Mouse (Mus musculus) hindbrain, embryonic 10.5 days (tissue): ENCODE measurements around the gene Wnt10a. TPM values are rescaled to one million over a fixed set of nuclear protein-coding genes. Genes with fewer than 3 reads are reported as not detected.
"Not testable (repeated sequence)": the region's sequence is repeated elsewhere in the genome, so short reads cannot be mapped to it uniquely, and the experiment has no call there.

Experiments used
- DNase-seq: peaks from one replicate; pipeline ENCODE4 v3.0.0-alpha.2; 2017; ENCODE audit warnings: low spot score
- H3K27ac ChIP-seq: fragments of 300-500 bp; sonication (generic); 2 replicates; pipeline ENCODE4 v1.5.1; 2016; ENCODE audit warnings: mild to moderate bottlenecking, moderate library complexity
- H3K27me3 ChIP-seq: fragments of 300-500 bp; sonication (generic); 2 replicates; pipeline ENCODE4 v1.6.1; 2016; ENCODE audit warnings: mild to moderate bottlenecking; ENCODE audit not compliant: poor library complexity, insufficient read depth, severe bottlenecking
- H3K36me3 ChIP-seq: fragments of 300-500 bp; sonication (generic); 2 replicates; pipeline ENCODE4 v1.6.1; 2016; ENCODE audit warnings: mild to moderate bottlenecking, moderate library complexity
- H3K4me1 ChIP-seq: fragments of 300-500 bp; sonication (generic); replicated peaks from 2 replicates; pipeline ENCODE4 v1.6.1; 2016; ENCODE audit warnings: mild to moderate bottlenecking
- H3K4me3 ChIP-seq: fragments of 300-500 bp; sonication (generic); 2 replicates; pipeline ENCODE4 v1.5.1; 2016; ENCODE audit warnings: mild to moderate bottlenecking, moderate library complexity
- H3K9me3 ChIP-seq: fragments of 300-500 bp; sonication (generic); 2 replicates; pipeline ENCODE4 v1.6.1; 2016; ENCODE audit warnings: mild to moderate bottlenecking, moderate library complexity
- WGBS: fragments of 180-500 bp; shearing (Covaris S2); methylation state at CpG from one replicate; pipeline ENCODE4 v1.1.7; 2016; 5-methylcytosine and 5-hydroxymethylcytosine counted together
- polyA plus RNA-seq: library from polyadenylated mRNA; unstranded; fragments of >200 nt; fragmentation: Nextera tagmentation; extraction: Ambion mirVana; gene quantifications from 2 replicates; pipeline ENCODE4 v1.2.1, GENCODE M21; 2016

The Wnt10a gene
- polyA plus RNA-seq, 1 experiment from 2014 or later: 1.6 TPM

DNA sequence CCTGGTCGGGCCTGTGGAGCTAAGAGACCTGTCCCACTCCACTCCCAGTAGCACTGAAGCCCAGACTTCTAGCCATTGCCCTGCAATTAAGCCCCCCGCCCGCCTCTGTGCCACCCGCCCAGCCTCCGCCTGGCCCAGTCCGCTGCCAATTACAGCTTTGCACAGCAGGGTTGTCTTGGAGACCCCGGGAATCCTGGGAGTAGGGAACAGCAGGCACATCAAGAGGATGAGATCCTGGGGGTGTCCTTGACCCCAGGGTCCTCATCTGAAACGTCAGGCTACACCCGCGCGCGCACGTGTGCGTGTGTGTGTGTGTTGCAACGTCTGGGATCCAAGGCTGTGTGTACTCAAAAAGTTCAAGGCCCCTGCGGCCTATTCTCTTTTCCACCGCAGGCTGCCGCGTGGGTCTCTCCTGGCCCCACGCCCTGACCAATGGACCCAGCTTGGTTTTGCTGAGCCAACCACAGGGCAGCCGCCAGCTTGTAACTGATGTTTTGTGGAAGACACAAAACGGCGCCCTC is 16.3 kb downstream of the Wnt10a start:
- H3K4me3 ChIP-seq: peak overlapping the region; percentile 48
- peak overlapping the region; percentile 69 for H3K27ac ChIP-seq
- peaks cover 60% of the 10 kb centered on the region for H3K4me1 ChIP-seq
- peak; percentile 43 for DNase-seq
- no peaks in the 10 kb centered on the region for H3K9me3 ChIP-seq
- peaks cover 97% of the 10 kb centered on the region for H3K27me3 ChIP-seq
- H3K36me3 ChIP-seq: no peaks in the 10 kb centered on the region
- WGBS: 2% methylated on average over 23 of the region's 23 CpGs

GRCm38 (mm10) chr1:74808078-74808477 is 16.8 kb downstream of the Wnt10a start:
- peak overlapping the region; percentile 48; the same call in 1 of the 2 replicates for H3K4me3 ChIP-seq
- peaks cover 55% of the 10 kb centered on the region for H3K4me1 ChIP-seq
- under 1% methylated on average over 16 of the region's 16 CpGs for WGBS
- H3K36me3 ChIP-seq: no peaks in the 10 kb centered on the region
- H3K27ac ChIP-seq: no peak overlapping the region; the same call in 1 of the 2 replicates
- peak; percentile 95 for DNase-seq
- peaks cover 97% of the 10 kb centered on the region for H3K27me3 ChIP-seq
- no peaks in the 10 kb centered on the region for H3K9me3 ChIP-seq

GRCm38 (mm10) chr1:74809007-74809406 is 17.7 kb downstream of the Wnt10a start:
- Histone ChIP-seq H3K36me3 (no peaks in the 10 kb centered on the region), H3K27me3 (peaks cover 95% of the 10 kb centered on the region)

DNA sequence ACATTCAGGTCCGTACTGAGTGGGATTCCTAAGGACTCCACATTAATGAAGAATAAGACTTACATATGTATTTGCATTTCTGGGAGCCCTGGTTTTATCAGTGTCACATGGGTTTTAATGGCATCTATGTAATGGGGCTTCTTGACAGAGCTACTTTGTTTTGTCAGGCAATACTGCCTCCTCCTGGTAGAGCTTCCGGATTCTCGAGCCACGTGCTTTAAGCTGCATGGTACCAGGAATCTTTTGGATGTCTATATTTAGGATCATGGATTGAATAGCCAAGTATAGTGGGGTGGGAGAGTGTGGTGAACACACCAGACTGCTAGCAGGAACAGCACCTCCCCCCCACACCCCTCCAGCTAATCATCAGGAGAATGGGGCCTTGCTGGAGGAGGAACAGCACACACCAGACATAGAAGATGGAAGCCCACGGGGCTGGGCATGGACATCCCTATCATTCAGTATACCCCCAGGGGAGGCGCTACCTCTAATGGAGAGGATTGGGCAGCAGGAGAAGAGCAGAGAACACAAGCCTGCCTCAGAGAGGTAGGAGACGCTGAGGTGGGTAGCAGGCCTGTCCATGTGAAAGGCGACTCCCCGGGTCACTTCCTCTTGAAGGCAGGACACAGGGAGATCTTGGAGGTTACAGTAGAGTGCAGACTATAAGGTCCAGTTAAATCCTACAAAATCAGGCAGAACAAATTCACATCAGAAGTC is 23.8 kb downstream of the Wnt10a start:
- 78% methylated on average over 9 of the region's 9 CpGs for WGBS
- H3K36me3 ChIP-seq: no peaks in the 10 kb centered on the region
- no peak overlapping the region for H3K4me3 ChIP-seq
- DNase-seq: no peak
- no peak overlapping the region for H3K27ac ChIP-seq
- peaks cover 34% of the 10 kb centered on the region for H3K27me3 ChIP-seq
- H3K4me1 ChIP-seq: peaks cover 25% of the 10 kb centered on the region
- no peaks in the 10 kb centered on the region for H3K9me3 ChIP-seq

More at GRCm38 (mm10) chr1:74809007-74809406, 17.7 kb downstream of the Wnt10a start:
- H3K4me3 ChIP-seq: no peak overlapping the region
- DNase-seq: no peak
- peaks cover 46% of the 10 kb centered on the region for H3K4me1 ChIP-seq
- no peak overlapping the region for H3K27ac ChIP-seq
- WGBS: 64% methylated on average over 10 of the region's 10 CpGs
- H3K9me3 ChIP-seq: no peaks in the 10 kb centered on the region

DNA sequence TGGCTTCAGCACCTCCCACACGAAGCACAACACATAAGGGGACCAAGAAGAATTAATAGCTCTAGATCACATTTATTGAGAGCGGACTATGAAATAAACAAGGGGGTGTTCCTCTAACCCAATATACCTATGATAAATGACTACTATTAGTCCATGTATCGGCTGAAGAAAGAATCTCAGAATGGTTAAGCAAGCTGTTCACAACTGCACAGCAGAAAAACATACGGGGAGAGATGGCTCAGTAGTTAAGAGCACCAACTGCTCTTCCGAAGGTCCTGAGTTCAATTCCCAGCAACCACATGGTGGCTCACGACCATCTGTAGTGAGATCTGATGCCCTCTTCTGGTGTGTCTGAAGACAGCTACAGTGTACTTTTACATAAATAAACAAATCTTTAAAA is 24.6 kb downstream of the Wnt10a start:
- not testable (repeated sequence) for H3K36me3 ChIP-seq, H3K4me3 ChIP-seq, H3K27ac ChIP-seq, H3K9me3 ChIP-seq, DNase-seq
- H3K27me3 ChIP-seq: peaks cover 26% of the 10 kb centered on the region
- H3K4me1 ChIP-seq: peaks cover 25% of the 10 kb centered on the region
- WGBS: 91% methylated on average over 6 of the region's 6 CpGs

GRCm38 (mm10) chr1:74816612-74817199 is 25.4 kb downstream of the Wnt10a start:
- H3K36me3 ChIP-seq: no peaks in the 10 kb centered on the region
- H3K27me3 ChIP-seq: peaks cover 18% of the 10 kb centered on the region
- peak; percentile 93 for DNase-seq
- peaks cover 25% of the 10 kb centered on the region for H3K4me1 ChIP-seq
- peak overlapping the region; percentile 77 for H3K4me3 ChIP-seq
- H3K9me3 ChIP-seq: no peaks in the 10 kb centered on the region
- 7% methylated on average over 38 of the region's 38 CpGs for WGBS
- H3K27ac ChIP-seq: peak overlapping the region; percentile 96

- Histone ChIP-seq H3K27me3 (peaks cover 13% of the 10 kb centered on the region), H3K36me3 (no peaks in the 10 kb centered on the region), H3K4me1 (peaks cover 25% of the 10 kb centered on the region), H3K9me3 (no peaks in the 10 kb centered on the region), H3K4me3 (peak overlapping the region; percentile 77), H3K27ac (peak overlapping the region; percentile 96)
- no peak for DNase-seq
- 17% methylated on average over 14 of the region's 14 CpGs for WGBS
These were observed 25.9 kb downstream of the Wnt10a start for GRCm38 (mm10) chr1:74817219-74817618.

- 93% methylated on average over 1 of the region's 1 CpGs for WGBS
- H3K4me3 ChIP-seq: no peak overlapping the region
- peaks cover 25% of the 10 kb centered on the region for H3K4me1 ChIP-seq
- H3K27me3 ChIP-seq: peaks cover 3% of the 10 kb centered on the region
- no peaks in the 10 kb centered on the region for H3K9me3 ChIP-seq
- no peak overlapping the region for H3K27ac ChIP-seq
- no peak for DNase-seq
- H3K36me3 ChIP-seq: no peaks in the 10 kb centered on the region
These were observed 27.2 kb downstream of the Wnt10a start for GRCm38 (mm10) chr1:74818509-74818908.

DNA sequence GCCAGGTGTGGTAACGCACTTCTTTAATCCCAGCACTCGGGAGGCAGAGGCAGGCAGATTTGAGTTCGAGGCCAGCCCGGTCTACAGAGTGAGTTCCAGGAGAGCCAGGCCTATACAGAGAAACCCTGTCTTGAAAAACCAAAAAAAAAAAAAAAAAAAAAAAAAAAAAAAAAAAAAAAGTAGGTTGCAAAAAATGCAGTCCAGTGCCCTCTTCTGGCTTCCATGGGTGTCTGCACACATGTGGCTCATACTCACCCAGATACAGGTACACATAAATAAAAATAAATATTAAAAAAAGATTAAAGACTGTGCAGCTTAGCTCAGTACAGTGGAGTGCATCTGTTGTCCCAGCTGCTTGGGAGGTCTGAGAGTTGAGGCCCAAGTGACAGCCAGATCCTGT is 32.3 kb downstream of the Wnt10a start:
- H3K9me3 ChIP-seq, DNase-seq, H3K4me3 ChIP-seq, H3K27me3 ChIP-seq, H3K36me3 ChIP-seq: not testable (repeated sequence)
- Histone ChIP-seq H3K27ac (peak overlapping the region; percentile 87), H3K4me1 (peaks cover 29% of the 10 kb centered on the region)
- 96% methylated on average over 4 of the region's 4 CpGs for WGBS

DNA sequence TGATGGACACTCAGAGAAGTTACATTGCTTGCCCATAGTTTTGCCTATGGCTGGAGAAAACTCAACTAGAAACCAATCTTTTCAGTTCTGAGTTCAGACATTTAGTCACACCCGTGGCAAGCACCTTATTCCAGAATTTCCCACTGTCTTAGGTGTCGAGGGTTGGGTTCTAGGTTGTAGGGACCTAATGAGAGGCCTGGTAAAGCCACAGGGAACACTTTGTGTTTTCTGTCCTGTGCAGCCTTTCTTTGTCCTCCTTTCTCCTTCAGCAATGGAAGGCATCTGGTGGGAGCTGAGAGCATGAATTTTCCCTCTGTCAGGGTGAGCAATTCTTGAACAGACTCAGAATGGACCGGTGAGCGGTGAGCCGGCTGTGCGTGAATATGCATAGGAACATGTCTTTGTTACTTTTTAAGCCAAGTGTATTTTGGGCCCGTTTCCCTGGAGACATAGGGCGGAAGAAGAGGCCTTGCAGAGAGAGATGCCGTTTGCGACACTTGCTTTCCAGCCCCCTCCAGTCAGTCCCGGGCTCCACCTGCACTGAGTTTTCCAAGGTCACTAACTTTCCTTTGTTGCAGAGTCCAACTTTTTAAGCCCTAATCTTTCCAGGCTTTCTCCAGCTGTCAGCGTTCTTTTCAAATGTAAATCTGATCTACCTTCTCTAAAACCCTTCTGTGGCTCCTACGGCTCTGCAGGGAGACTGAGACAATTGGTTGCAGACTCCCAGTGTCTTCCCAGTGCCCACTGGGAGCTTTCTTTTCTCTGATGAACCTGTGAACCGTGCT is 33.4 kb downstream of the Wnt10a start:
- no peaks in the 10 kb centered on the region for H3K36me3 ChIP-seq
- no peak overlapping the region; the same call in 1 of the 2 replicates for H3K4me3 ChIP-seq
- DNase-seq: peak; percentile 80
- no peaks in the 10 kb centered on the region for H3K27me3 ChIP-seq
- no peaks in the 10 kb centered on the region for H3K9me3 ChIP-seq
- peak overlapping the region; percentile 87 for H3K27ac ChIP-seq
- WGBS: 11% methylated on average over 14 of the region's 14 CpGs
- H3K4me1 ChIP-seq: peaks cover 38% of the 10 kb centered on the region

DNA sequence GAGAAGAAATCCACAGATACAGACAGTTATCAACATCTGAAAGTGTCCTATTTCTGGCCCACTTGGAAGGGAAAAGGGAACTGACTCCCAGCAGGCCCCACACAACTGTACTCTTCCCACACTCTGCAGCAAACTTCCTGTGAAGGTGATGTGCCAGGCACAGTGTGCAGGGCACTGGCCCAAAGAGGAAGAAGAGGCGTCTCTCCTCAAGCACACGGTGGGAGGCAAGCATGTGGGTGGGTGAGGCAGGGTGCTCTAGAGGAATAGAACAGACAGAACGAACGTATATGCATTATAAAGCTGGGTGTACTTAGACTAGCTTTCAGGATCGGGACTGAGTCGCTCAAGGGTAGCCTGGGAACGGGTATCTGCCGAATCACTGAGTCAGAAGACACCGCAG is 38.7 kb downstream of the Wnt10a start:
- Histone ChIP-seq H3K4me3 (no peak overlapping the region), H3K4me1 (peaks cover 36% of the 10 kb centered on the region), H3K27ac (peak overlapping the region; percentile 35), H3K27me3 (0 out of 2 replicates have a peak, but pooled peaks cover 4% of the 10 kb centered on the region), H3K36me3 (no peaks in the 10 kb centered on the region), H3K9me3 (no peaks in the 10 kb centered on the region)
- 83% methylated on average over 9 of the region's 9 CpGs for WGBS
- DNase-seq: no peak

DNA sequence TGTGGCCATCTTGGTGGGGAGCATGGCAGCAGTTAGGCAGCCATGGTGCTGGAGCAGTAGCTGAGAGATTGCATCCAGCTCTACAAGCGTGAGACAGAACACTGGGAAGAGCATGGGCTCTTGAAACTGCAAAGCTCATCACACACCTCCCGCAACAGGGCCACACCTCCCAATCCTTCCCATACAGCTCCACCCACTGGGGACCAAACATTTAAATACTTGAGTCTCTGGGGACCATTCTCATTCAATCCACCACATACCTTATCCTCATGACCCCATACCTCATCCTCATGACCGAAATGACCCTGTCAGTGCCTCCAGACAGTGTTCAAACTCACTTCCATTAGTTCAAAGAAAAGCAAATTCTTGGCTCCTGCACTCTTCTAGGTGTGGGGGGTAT is 41.9 kb downstream of the Wnt10a start:
- H3K27ac ChIP-seq: no peak overlapping the region
- H3K27me3 ChIP-seq: peaks cover 4% of the 10 kb centered on the region; the same call in 1 of the 2 replicates
- no peak overlapping the region for H3K4me3 ChIP-seq
- no peak for DNase-seq
- H3K9me3 ChIP-seq: no peaks in the 10 kb centered on the region
- no peaks in the 10 kb centered on the region for H3K36me3 ChIP-seq
- peaks cover 19% of the 10 kb centered on the region for H3K4me1 ChIP-seq
- 87% methylated on average over 3 of the region's 3 CpGs for WGBS
